Mouse (Mus musculus) stomach, postnatal 0 days (tissue): ENCODE measurements at regions not wholly inside any gene's neighbourhood (a gene's known extent, or its start where the extent isn't known, plus 50 kb on each side); places are given as distances from the start of the nearest gene placed in this dataset.

ENCODE experiments used
- CTCF ChIP-seq: IDR thresholded peaks from 2 replicates; pipeline ENCODE4 v1.5.1; 2016; ENCODE audit warnings: antibody characterized with exemption, low read depth, mild to moderate bottlenecking, moderate library complexity
- EP300 ChIP-seq: optimal IDR thresholded peaks from 2 replicates; pipeline ENCODE3; 2016; ENCODE audit warnings: antibody characterized with exemption

DNA sequence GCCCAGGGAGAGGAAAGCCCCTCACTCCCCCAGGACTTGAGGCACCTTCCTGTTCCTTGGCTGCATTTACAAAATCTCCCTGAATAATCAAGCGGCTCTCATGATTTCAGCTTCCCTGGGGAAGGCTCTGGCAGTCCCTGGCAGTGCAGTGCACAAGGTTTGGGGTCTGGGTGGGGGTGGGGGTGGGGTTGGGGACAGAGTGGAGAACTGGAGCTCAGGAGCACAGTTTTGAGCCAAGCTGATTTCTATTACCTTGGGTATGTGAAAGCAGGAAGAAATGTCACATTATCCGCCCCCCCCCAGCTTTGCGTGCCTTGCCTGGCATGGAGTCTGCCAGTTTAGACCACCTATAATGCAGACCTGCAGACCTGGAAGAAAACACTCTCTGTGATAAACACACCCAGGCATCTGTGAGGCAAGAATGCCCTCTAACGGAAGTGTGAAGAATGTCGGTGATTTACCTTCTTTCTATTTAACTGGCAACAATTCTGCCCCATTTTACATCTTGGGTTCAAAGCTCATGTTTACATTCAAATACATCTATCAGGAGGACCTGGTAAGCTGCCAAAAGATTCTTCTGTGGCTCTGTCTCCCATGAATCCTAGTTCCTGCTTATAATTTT lies 93.9 kb upstream of the Far2 start:
- peak; percentile 77 for TF ChIP-seq CTCF
- no peak for TF ChIP-seq EP300
